Mouse (Mus musculus) heart, adult 2 months (tissue): ENCODE data around the gene Arhgap8. TPM values are rescaled to one million over a fixed set of nuclear protein-coding genes. Genes with fewer than 3 reads are reported as not detected.

Experiments
- DNase-seq, 2 experiments: peaks; one replicate each; pipeline ENCODE4 v3.0.0; 2021
- H3K27ac ChIP-seq: fragments of 200-600 bp; 2 replicates; pipeline ENCODE4 v1.8.1; 2022
- H3K27me3 ChIP-seq: fragments of 200-500 bp; 2 replicates; pipeline ENCODE4 v1.6.1; 2012; ENCODE audit warnings: mild to moderate bottlenecking, low read length, inconsistent platforms, mixed read lengths; ENCODE audit not compliant: control insufficient read depth, insufficient read depth
- H3K36me3 ChIP-seq: fragments of 200-500 bp; 2 replicates; pipeline ENCODE4 v1.6.1; 2012; ENCODE audit warnings: low read length, inconsistent platforms; ENCODE audit not compliant: control insufficient read depth, insufficient read depth
- H3K4me1 ChIP-seq: fragments of 200-500 bp; 2 replicates; pipeline ENCODE4 v1.6.1; 2011; ENCODE audit warnings: low read length; ENCODE audit not compliant: control insufficient read depth, insufficient read depth
- H3K4me3 ChIP-seq: fragments of 200-600 bp; 2 replicates; pipeline ENCODE4 v1.8.1; 2022
- H3K79me2 ChIP-seq: fragments of 200-500 bp; replicated peaks from 2 replicates; pipeline ENCODE4 v1.6.1; 2012; ENCODE audit warnings: mild to moderate bottlenecking, inconsistent platforms, low read length, moderate library complexity, mixed read lengths; ENCODE audit not compliant: control insufficient read depth, insufficient read depth
- H3K9ac ChIP-seq: fragments of 200-500 bp; 2 replicates; pipeline ENCODE4 v1.6.1; 2012; ENCODE audit warnings: low read depth, mild to moderate bottlenecking, control low read depth, inconsistent platforms, low read length, mixed read lengths
- CTCF ChIP-seq: fragments of 200-600 bp; IDR thresholded peaks from 2 replicates; pipeline ENCODE4 v1.8.1; 2022; ENCODE audit warnings: antibody characterized with exemption, mild to moderate bottlenecking, moderate library complexity
- EP300 ChIP-seq: fragments of 200-500 bp; IDR thresholded peaks from 2 replicates; pipeline ENCODE4 v1.6.1; 2011; ENCODE audit warnings: low read depth, low read length, control low read depth; ENCODE audit not compliant: insufficient read depth
- POLR2A ChIP-seq: fragments of 200-500 bp; IDR thresholded peaks from 2 replicates; pipeline ENCODE4 v1.6.1; 2011; ENCODE audit warnings: mild to moderate bottlenecking, low read depth, low read length, control low read depth; ENCODE audit not compliant: insufficient read depth
- WGBS: fragments of 180-500 bp; shearing (Covaris S2); methylation state at CpG from one replicate; pipeline ENCODE4 v1.1.7; 2018; 5-methylcytosine and 5-hydroxymethylcytosine counted together
- intact Hi-C: fragments of 180-260 bp; cut with DNase I; formaldehyde crosslinking; loops from one replicate; pipeline ENCODE4 v1.15.1; 2025
- polyA plus RNA-seq: library from polyadenylated mRNA; depleted of rRNA; stranded (reverse); fragments of >200 nt; gene quantifications from 2 replicates; pipeline ENCODE4 v1.2.3, GENCODE M21; 2012
- total RNA-seq, 2 experiments: library from RNA; stranded (reverse); gene quantifications; 2 replicates each; pipeline ENCODE4 v1.2.3; 2021

The Arhgap8 gene
- total and polyA plus RNA-seq, 3 experiments, result 0.70 to 1.9 (median 1.5) TPM

- no peak overlapping the region for H3K9ac ChIP-seq
- peak; percentile 67 for TF ChIP-seq CTCF
- TF ChIP-seq EP300, result no peak
- H3K4me3 ChIP-seq, result no peak overlapping the region
- 93% methylated on average over 11 of the region's 11 CpGs for WGBS
- H3K27me3 ChIP-seq, result no peaks in the 10 kb centered on the region
- DNase-seq, result no peak
- H3K79me2 ChIP-seq, result no peaks in the 10 kb centered on the region
- H3K27ac ChIP-seq, result no peak overlapping the region
- no peaks in the 10 kb centered on the region for H3K36me3 ChIP-seq
- H3K4me1 ChIP-seq, result peaks cover 8% of the 10 kb centered on the region
- intact Hi-C loops, result loop anchor here (1.0 to 5.0 kb wide), 4 partner anchors 26 to 248 kb away; partner anchors contain the start of genes Gm29666 and Nup50
These were observed 45.4 kb upstream of the Arhgap8 start for GRCm38 (mm10) chr15:84674329-84675067.

GRCm38 (mm10) chr15:84675317-84675716, 44.5 kb upstream of the Arhgap8 start:
- no peak overlapping the region for H3K27ac ChIP-seq
- H3K4me1 ChIP-seq, result peaks cover 8% of the 10 kb centered on the region
- no peak overlapping the region for H3K9ac ChIP-seq
- 58% methylated on average over 8 of the region's 8 CpGs for WGBS
- no peaks in the 10 kb centered on the region for H3K79me2 ChIP-seq
- TF ChIP-seq POLR2A (no peak), CTCF (no peak), EP300 (no peak)
- no peak for DNase-seq
- no peak overlapping the region for H3K4me3 ChIP-seq
- no peaks in the 10 kb centered on the region for H3K36me3 ChIP-seq
- H3K27me3 ChIP-seq, result no peaks in the 10 kb centered on the region; the same call in 1 of the 2 replicates
- intact Hi-C loops, result no loop called here

GRCm38 (mm10) chr15:84677943-84678342, 41.9 kb upstream of the Arhgap8 start:
- Histone ChIP-seq H3K9ac (no peak overlapping the region), H3K27ac (no peak overlapping the region), H3K4me1 (peaks cover 3% of the 10 kb centered on the region), H3K36me3 (no peaks in the 10 kb centered on the region), H3K4me3 (no peak overlapping the region), H3K79me2 (no peaks in the 10 kb centered on the region), H3K27me3 (no peaks in the 10 kb centered on the region; the same call in 1 of the 2 replicates)
- DNase-seq, result no peak
- WGBS, result 62% methylated on average over 11 of the region's 11 CpGs
- TF ChIP-seq EP300 (no peak), POLR2A (no peak), CTCF (no peak)
- intact Hi-C loops, result no loop called here

GRCm38 (mm10) chr15:84679090-84679489, 40.8 kb upstream of the Arhgap8 start:
- TF ChIP-seq EP300 (no peak), CTCF (peak; percentile 68)
- no peak for DNase-seq
- no peak overlapping the region for H3K27ac ChIP-seq
- no peak overlapping the region for H3K4me3 ChIP-seq
- H3K36me3 ChIP-seq, result no peaks in the 10 kb centered on the region
- 95% methylated on average over 4 of the region's 4 CpGs for WGBS
- peaks cover 3% of the 10 kb centered on the region for H3K4me1 ChIP-seq
- intact Hi-C loops, result no loop called here
- no peaks in the 10 kb centered on the region for H3K79me2 ChIP-seq
- no peak overlapping the region for H3K9ac ChIP-seq
- H3K27me3 ChIP-seq, result no peaks in the 10 kb centered on the region; the same call in 1 of the 2 replicates

GRCm38 (mm10) chr15:84679794-84680193, 40.1 kb upstream of the Arhgap8 start:
- Histone ChIP-seq H3K4me3 (no peak overlapping the region), H3K27ac (no peak overlapping the region), H3K79me2 (no peaks in the 10 kb centered on the region), H3K4me1 (peaks cover 3% of the 10 kb centered on the region), H3K36me3 (no peaks in the 10 kb centered on the region), H3K9ac (no peak overlapping the region), H3K27me3 (no peaks in the 10 kb centered on the region; the same call in 1 of the 2 replicates)
- 85% methylated on average over 3 of the region's 3 CpGs for WGBS
- intact Hi-C loops, result no loop called here
- DNase-seq, result no peak
- no peak for TF ChIP-seq POLR2A
- no peak for TF ChIP-seq EP300
- TF ChIP-seq CTCF, result no peak

GRCm38 (mm10) chr15:84680545-84681454, 39.1 kb upstream of the Arhgap8 start:
- no peaks in the 10 kb centered on the region for H3K36me3 ChIP-seq
- peak overlapping the region; percentile 75 for H3K4me3 ChIP-seq
- TF ChIP-seq CTCF, result no peak
- TF ChIP-seq POLR2A, result no peak
- no peak for TF ChIP-seq EP300
- no peaks in the 10 kb centered on the region; the same call in 1 of the 2 replicates for H3K27me3 ChIP-seq
- no peaks in the 10 kb centered on the region for H3K79me2 ChIP-seq
- peak overlapping the region; percentile 89 for H3K9ac ChIP-seq
- WGBS, result under 1% methylated on average over 77 of the region's 77 CpGs
- peak overlapping the region; percentile 53 for H3K27ac ChIP-seq
- intact Hi-C loops, result no loop called here
- H3K4me1 ChIP-seq, result peaks cover 6% of the 10 kb centered on the region
- DNase-seq, result peak; percentile 91 to 98
